Mouse (Mus musculus): ENCODE data around the gene Wnt10b. TPM values are rescaled to one million over a fixed set of nuclear protein-coding genes. Genes with fewer than 3 reads are reported as not detected.
A peak's percentile ranks its signal among the peaks of the same experiment; 100 is the strongest.

Wnt10b gene
- polyA plus RNA-seq, 2 experiments, result 0.03 TPM; not detected in 1

DNA sequence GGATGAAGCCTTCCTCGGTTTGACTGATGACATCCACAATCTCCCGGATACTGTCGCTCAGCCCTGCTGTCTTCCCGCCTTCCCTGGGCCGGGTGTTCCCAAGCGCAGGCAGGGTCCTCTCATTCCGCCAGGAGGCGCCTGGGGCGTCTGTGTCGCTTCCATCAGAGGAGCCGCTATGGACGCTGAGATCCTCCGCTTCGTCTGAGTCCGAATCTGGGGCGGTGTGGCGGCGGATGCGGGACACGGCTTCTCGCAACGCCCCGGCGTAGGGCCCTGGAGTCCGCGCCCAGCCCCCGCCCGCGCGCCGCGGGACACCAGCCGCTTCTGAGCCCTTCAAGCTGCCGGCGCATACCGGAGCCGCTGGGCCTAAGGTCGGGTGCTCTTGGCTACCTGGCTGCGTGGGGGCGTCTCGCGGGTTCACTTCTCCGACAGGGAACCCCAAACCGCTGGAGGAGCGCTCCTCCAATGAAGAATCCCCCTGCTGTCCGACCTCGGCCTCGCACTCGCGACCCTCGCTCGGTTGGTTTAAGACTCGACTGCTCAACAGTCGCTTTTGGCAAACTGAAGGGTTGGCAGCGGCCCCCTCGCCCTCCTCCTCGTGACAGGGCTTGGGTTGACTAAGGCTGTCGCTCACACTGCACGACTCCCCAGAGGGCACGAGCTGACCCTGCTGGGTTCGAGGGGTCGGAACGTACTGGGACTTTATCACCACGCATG is 27.5 kb upstream of the Wnt10b start:
- Histone ChIP-seq H3K9ac (replicated peaks) (no peak overlapping the region), H3K4me2 (ENCODE audit: low read depth) (peak overlapping the region; percentile 56), H3K9me3 (ENCODE audit: control insufficient read depth, low read length) (no peaks in the 10 kb centered on the region), H3K27ac (no peak overlapping the region), H3K4me1 (replicated peaks; ENCODE audit: control insufficient read depth in 2 of 2, insufficient read depth in 2 of 2, low read length in 1 of 2) (no peaks in the 10 kb centered on the region; a peak in 1 of 4 replicates), H3K36me3 (replicated peaks; ENCODE audit: control insufficient read depth, insufficient read depth, low read depth) (no peaks in the 10 kb centered on the region), H3K27me3 (ENCODE audit: control insufficient read depth, insufficient read depth, low read length) (peaks cover 95% of the 10 kb centered on the region), H3K4me3 (ENCODE audit: insufficient read depth in 1 of 2, low read depth in 2 of 2, low read length in 2 of 2) (peak overlapping the region in 1 of 2 experiments; percentile 34; a peak in 2 of 4 replicates)
- peak; percentile 74 for TF ChIP-seq CTCF (IDR thresholded peaks at IDR 0.05; ENCODE audit: low read depth)
- no peak for TF ChIP-seq EP300 (IDR thresholded peaks at IDR 0.05; ENCODE audit: low read depth)
- under 1% methylated on average over 64 of the region's 64 CpGs for WGBS (ENCODE audit: insufficient replicate concordance)
- DNase-seq (ENCODE audit: low read depth in 3 of 3, low spot score in 3 of 3) (no peak), ATAC-seq (ENCODE audit: insufficient read depth) (no peak)

DNA sequence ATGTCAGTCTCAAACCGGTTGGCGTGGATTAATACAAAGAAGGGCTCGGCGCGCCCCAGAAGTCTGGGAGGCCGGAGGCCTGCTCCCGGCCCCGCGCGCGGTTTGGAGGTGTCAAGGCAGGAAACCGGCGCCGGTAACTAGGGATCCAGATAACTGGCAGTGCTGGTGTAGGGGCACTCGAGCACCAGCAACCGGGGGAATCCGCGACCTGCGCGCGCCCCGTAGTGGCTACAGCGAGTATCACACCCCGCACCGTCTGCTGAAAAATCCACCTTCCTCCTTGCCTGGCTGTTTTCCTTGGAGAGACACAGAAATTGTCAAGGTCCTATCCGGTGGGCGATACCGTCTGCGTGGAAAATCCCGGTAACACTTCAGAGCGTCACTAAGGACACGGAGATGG is 26.1 kb upstream of the Wnt10b start:
- under 1% methylated on average over 32 of the region's 32 CpGs for WGBS (ENCODE audit: insufficient replicate concordance)
- peak; percentile 21; the same call in 1 of the 2 replicates for ATAC-seq (ENCODE audit: insufficient read depth)
- DNase-seq (ENCODE audit: low read depth in 3 of 3, low spot score in 3 of 3), result peak in 1 of 3 experiments; percentile 54

DNA sequence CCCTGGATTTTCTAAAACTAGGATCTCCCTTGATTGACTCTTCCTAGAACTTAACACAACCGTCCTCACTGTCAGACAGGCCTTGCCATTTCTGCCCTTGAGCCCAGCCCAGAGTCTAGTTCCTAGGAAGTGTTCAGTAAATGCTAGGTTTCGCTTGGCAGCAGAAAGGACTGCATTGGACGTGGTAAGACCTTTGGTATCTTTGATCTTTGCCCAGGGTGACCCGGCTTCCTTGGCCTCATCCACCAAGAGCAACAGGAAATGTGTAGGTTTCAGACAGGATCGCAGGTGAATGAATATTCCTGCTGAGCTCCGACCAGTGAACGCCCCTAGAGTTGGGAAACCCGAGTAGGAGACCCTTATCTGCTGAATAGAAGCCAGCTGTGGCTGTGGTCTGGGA is 25.0 kb upstream of the Wnt10b start:
- Histone ChIP-seq H3K9me3 (ENCODE audit: control insufficient read depth, low read length) (no peaks in the 10 kb centered on the region), H3K27me3 (ENCODE audit: control insufficient read depth, insufficient read depth, low read length) (peaks cover 99% of the 10 kb centered on the region), H3K9ac (replicated peaks) (no peak overlapping the region), H3K36me3 (replicated peaks; ENCODE audit: control insufficient read depth, insufficient read depth, low read depth) (no peaks in the 10 kb centered on the region), H3K4me1 (replicated peaks; ENCODE audit: control insufficient read depth in 2 of 2, insufficient read depth in 2 of 2, low read length in 1 of 2) (no peaks in the 10 kb centered on the region; a peak in 1 of 4 replicates), H3K27ac (no peak overlapping the region), H3K4me3 (ENCODE audit: insufficient read depth in 1 of 2, low read depth in 2 of 2, low read length in 2 of 2) (no peak overlapping the region), H3K4me2 (ENCODE audit: low read depth) (no peak overlapping the region)
- no peak for ATAC-seq (ENCODE audit: insufficient read depth)
- TF ChIP-seq EP300 (IDR thresholded peaks at IDR 0.05; ENCODE audit: low read depth) (no peak), CTCF (IDR thresholded peaks at IDR 0.05; ENCODE audit: low read depth) (no peak)
- DNase-seq (ENCODE audit: low read depth in 3 of 3, low spot score in 3 of 3), result no peak
- 4% methylated on average over 8 of the region's 8 CpGs for WGBS (ENCODE audit: insufficient replicate concordance)

More for the DNA sequence above, 26.1 kb upstream of the Wnt10b start:
- Histone ChIP-seq H3K4me2 (ENCODE audit: low read depth) (peak overlapping the region; percentile 13; the same call in 1 of the 2 replicates), H3K9me3 (ENCODE audit: control insufficient read depth, low read length) (no peaks in the 10 kb centered on the region), H3K36me3 (replicated peaks; ENCODE audit: control insufficient read depth, insufficient read depth, low read depth) (no peaks in the 10 kb centered on the region), H3K27me3 (ENCODE audit: control insufficient read depth, insufficient read depth, low read length) (peaks cover 99% of the 10 kb centered on the region), H3K4me1 (replicated peaks; ENCODE audit: control insufficient read depth in 2 of 2, insufficient read depth in 2 of 2, low read length in 1 of 2) (no peaks in the 10 kb centered on the region; a peak in 1 of 4 replicates), H3K4me3 (ENCODE audit: insufficient read depth in 1 of 2, low read depth in 2 of 2, low read length in 2 of 2) (no peak overlapping the region), H3K9ac (replicated peaks) (no peak overlapping the region), H3K27ac (no peak overlapping the region)
- TF ChIP-seq EP300 (IDR thresholded peaks at IDR 0.05; ENCODE audit: low read depth) (no peak), CTCF (IDR thresholded peaks at IDR 0.05; ENCODE audit: low read depth) (peak; percentile 89)

DNA sequence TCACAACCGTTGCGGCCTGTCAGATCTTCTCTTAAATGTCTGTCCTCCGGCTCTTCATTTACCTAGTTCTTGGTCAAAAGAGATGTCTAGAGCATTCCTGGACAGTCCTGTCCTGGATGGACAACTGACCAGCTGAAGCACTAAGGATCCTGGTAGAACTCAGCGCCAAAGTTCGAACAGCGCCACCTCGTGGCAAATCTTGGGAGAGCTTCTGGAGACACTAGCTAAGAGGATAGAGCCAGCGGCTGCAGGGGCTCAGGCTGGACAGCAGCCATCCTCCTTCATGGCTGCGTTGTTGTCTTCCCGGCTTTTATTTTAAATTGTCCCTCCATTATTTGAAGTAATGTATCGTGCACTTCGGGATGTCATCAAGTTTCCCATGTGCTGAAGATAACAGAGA is 21.4 kb upstream of the Wnt10b start:
- Histone ChIP-seq H3K9ac (replicated peaks) (no peak overlapping the region), H3K4me2 (ENCODE audit: low read depth) (no peak overlapping the region), H3K36me3 (replicated peaks; ENCODE audit: control insufficient read depth, insufficient read depth, low read depth) (no peaks in the 10 kb centered on the region), H3K9me3 (ENCODE audit: control insufficient read depth, low read length) (no peaks in the 10 kb centered on the region), H3K27me3 (ENCODE audit: control insufficient read depth, insufficient read depth, low read length) (peaks cover 97% of the 10 kb centered on the region), H3K4me3 (ENCODE audit: insufficient read depth in 1 of 2, low read depth in 2 of 2, low read length in 2 of 2) (no peak overlapping the region), H3K27ac (no peak overlapping the region), H3K4me1 (replicated peaks; ENCODE audit: control insufficient read depth in 2 of 2, insufficient read depth in 2 of 2, low read length in 1 of 2) (no peaks in the 10 kb centered on the region; a peak in 1 of 4 replicates)
- TF ChIP-seq EP300 (IDR thresholded peaks at IDR 0.05; ENCODE audit: low read depth) (no peak), CTCF (IDR thresholded peaks at IDR 0.05; ENCODE audit: low read depth) (peak; percentile 90)
- DNase-seq (ENCODE audit: low read depth in 3 of 3, low spot score in 3 of 3) (peak in 2 of 3 experiments; percentile 45 to 51), ATAC-seq (ENCODE audit: insufficient read depth) (no peak)
- WGBS (ENCODE audit: insufficient replicate concordance), result 11% methylated on average over 12 of the region's 12 CpGs

DNA sequence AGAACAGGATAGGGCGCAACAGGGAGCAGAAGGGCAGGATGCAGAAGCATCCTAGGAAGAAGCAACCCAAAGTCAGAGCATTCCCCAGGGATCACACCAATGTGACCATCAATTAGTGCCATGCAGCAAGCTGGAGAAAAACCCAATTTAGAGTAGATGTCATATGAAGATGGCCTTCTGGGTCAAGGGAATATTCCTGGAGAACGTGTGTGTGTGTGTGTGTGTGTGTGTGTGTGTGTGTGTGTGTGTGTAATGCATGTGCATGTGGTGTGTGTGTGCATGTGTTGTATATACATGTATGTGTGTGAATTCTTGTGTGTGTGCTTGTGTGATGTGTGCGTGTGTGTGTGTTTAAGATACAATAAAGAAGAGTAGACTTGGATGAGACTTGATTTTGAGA is 21.0 kb upstream of the Wnt10b start:
- Histone ChIP-seq H3K4me3 (ENCODE audit: insufficient read depth in 1 of 2, low read depth in 2 of 2, low read length in 2 of 2) (no peak overlapping the region), H3K4me1 (replicated peaks; ENCODE audit: control insufficient read depth in 2 of 2, insufficient read depth in 2 of 2, low read length in 1 of 2) (no peaks in the 10 kb centered on the region; a peak in 1 of 4 replicates), H3K36me3 (replicated peaks; ENCODE audit: control insufficient read depth, insufficient read depth, low read depth) (no peaks in the 10 kb centered on the region), H3K27ac (no peak overlapping the region), H3K9me3 (ENCODE audit: control insufficient read depth, low read length) (no peaks in the 10 kb centered on the region), H3K9ac (replicated peaks) (no peak overlapping the region), H3K27me3 (ENCODE audit: control insufficient read depth, insufficient read depth, low read length) (peaks cover 97% of the 10 kb centered on the region), H3K4me2 (ENCODE audit: low read depth) (no peak overlapping the region)
- 32% methylated on average over 3 of the region's 3 CpGs for WGBS (ENCODE audit: insufficient replicate concordance)
- TF ChIP-seq CTCF (IDR thresholded peaks at IDR 0.05; ENCODE audit: low read depth), result no peak
- no peak for TF ChIP-seq EP300 (IDR thresholded peaks at IDR 0.05; ENCODE audit: low read depth)
- ATAC-seq (ENCODE audit: insufficient read depth), result no peak
- DNase-seq (ENCODE audit: low read depth in 3 of 3, low spot score in 3 of 3), result no peak
